Mouse (Mus musculus): Measurements from ENCODE around the gene Hdhd3. TPM values are rescaled to one million over a fixed set of nuclear protein-coding genes. Genes with fewer than 3 reads are reported as not detected.
"Not testable (repeated sequence)": the region's sequence is repeated elsewhere in the genome, so short reads cannot be mapped to it uniquely, and the experiment has no call there.

Hdhd3 gene
- polyA plus RNA-seq, 1 experiment, result 14.1 TPM

DNA sequence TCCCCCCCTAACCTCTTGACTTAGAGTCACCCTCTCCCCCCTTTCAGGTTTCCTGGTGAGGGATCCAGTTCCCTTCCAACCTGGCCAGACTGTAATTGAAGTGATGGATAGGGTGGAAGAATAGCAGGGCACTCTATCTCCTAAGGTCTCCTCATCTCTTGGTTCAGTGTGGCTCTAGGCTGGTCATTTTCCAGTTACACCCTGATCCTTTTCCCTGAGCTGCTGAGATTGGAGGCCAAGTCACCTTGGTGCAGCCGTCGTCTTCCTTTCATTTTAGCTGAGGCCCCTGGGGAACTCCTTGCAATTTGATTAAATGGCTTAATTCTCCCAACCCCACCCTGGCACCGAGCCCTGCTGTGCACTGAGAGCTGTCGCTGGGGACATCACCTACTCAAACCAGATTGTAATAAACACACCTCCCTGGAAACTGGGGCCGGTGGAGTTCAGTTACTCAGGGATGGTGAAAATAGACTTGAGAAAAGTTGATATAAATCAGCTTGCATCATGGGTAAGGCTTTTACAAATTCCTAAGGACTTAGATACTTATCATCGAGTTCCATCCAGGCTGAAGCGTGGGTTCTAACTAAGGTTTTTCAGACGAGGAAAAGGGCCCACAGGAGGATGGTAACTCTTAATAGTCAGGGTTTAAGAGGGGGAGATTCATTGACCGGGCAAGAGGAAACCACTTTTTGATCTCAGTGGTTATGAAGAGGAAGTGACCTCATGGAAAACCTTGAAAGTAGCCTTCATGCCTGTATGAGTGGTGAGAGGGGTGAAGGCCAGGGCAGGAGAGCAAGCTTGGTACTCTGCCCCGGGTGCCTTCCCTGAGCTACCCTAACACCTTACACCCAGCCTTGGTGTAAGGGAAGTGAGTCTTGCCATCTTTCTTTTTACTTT lies 22.3 kb downstream of the Hdhd3 start:
- H3K4me1 ChIP-seq (ENCODE audit: control insufficient read depth, insufficient read depth, low read length), result peaks cover 3% of the 10 kb centered on the region
- TF ChIP-seq POLR2A (IDR thresholded peaks at IDR 0.05; ENCODE audit: borderline replicate concordance, extremely low read depth, low read depth, low read length), result no peak
- TF ChIP-seq CTCF (IDR thresholded peaks at IDR 0.05; ENCODE audit: insufficient read depth, low read length), result no peak
- 19% methylated on average over 10 of the region's 10 CpGs for WGBS
- DNase-seq, result no peak
- H3K4me3 ChIP-seq (replicated peaks; ENCODE audit: extremely low read depth, low read depth, low read length), result no peak overlapping the region

DNA sequence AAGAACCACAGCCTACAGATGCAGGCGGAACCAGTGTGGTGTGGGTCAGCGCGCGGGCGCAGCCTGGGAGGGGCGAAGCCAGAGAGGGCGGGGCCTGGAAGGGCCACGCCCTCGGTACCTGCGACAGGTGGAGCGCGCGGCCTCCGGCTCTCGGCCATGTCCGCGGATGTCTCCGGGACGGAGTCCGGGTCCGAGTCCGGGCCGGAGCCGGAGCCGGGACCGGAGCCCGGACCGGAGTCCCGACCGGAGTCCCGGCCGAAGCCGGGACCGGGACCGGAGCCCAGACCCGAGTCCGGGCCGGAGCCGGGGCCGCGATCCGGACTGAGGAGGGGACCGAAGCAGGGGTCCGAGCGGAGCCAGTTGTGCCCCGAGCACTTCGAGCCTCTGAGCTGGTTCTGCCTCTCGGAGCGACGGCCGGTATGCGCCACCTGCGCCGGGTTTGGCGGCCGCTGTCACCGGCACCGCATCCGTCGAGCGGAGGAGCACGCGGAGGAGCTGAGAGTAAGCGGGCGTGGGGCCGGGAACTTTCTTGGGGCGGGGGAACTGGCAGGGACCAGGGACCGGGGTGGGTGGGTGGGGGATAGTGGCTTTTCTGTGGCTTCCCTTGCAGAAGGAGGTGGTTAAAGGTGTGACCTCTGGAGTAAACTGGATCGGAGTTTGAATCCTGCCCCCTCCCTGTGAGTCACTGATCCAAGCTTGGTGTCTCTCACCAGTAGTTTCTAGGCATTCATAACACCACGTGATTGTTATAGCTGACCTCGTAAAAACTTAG lies 23.1 kb downstream of the Hdhd3 start, which contains the start of gene Bspry:
TSS of gene Bspry (plus strand) at position 117 of the 772 bp plus-strand sequence.
- H3K4me1 ChIP-seq (ENCODE audit: control insufficient read depth, insufficient read depth, low read length), result peaks cover 7% of the 10 kb centered on the region

DNA sequence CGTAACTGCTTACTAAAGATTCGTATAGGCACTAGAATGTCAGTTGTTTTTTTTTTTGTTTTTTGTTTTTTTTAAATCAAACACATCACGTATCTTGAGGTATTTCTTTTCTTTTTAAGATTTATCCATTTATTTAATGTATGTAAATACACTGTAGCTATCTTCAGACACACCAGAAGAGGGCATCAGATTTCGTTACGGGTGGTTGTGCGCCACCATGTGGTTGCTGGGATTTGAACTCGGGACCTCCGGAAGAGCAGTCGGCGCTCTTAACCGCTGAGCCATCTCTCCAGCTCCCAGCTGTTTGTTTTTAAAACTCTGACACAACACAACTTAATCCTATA lies 23.7 kb downstream of the Hdhd3 start:
- not testable (repeated sequence) for DNase-seq; H3K4me1 ChIP-seq (ENCODE audit: control insufficient read depth, insufficient read depth, low read length)
- TF ChIP-seq CTCF (IDR thresholded peaks at IDR 0.05; ENCODE audit: insufficient read depth, low read length), result 0 out of 2 replicates have a peak, but pooled peaks have one; percentile 30
- WGBS, result 10% methylated on average over 11 of the region's 11 CpGs
- H3K4me3 ChIP-seq (replicated peaks; ENCODE audit: extremely low read depth, low read depth, low read length), result peak overlapping the region; percentile 62

More for the DNA sequence above, 23.1 kb downstream of the Hdhd3 start, which contains the start of gene Bspry:
- DNase-seq, result peak; percentile 68
- WGBS, result 2% methylated on average over 71 of the region's 71 CpGs
- no peak for TF ChIP-seq CTCF (IDR thresholded peaks at IDR 0.05; ENCODE audit: insufficient read depth, low read length)
- no peak for TF ChIP-seq POLR2A (IDR thresholded peaks at IDR 0.05; ENCODE audit: borderline replicate concordance, extremely low read depth, low read depth, low read length)
- peak within 1 kb of the TSS; percentile 62 for H3K4me3 ChIP-seq (replicated peaks; ENCODE audit: extremely low read depth, low read depth, low read length)

DNA sequence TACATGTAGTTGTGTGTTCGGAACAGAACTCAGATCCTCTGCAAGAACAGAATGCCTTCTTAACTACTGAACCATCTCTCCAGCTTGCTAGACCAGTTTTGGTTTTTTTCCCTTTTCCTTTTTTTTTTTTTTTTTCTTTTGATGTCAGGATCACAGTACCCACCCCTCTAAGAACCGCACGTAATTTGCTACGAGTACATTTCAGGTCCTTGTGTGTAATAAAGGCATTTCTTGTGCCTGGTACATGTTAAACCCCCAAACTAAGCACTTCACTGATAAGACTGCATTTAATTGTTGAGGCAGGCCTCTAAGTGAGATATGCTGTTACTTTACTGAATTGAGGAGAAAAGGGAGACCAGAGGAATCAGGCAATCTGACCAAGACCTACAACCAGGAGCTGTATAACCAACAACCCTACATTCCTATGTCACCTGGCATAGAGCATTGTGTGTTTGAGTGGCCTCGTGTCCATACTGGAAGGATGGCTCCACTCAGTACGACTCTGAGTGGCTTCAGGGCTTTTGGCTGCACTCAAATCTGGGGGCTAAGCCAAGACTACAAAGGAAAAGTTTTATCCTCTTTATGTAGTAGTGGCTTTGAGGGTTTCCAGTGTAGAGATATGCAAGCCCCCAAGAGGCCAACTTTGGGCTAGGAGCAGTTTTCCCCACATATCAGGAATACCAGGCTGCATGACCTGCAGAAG lies 25.6 kb downstream of the Hdhd3 start:
- TF ChIP-seq CTCF (IDR thresholded peaks at IDR 0.05; ENCODE audit: insufficient read depth, low read length), result no peak
- no peak for TF ChIP-seq POLR2A (IDR thresholded peaks at IDR 0.05; ENCODE audit: borderline replicate concordance, extremely low read depth, low read depth, low read length)
- Histone ChIP-seq H3K4me1 (ENCODE audit: control insufficient read depth, insufficient read depth, low read length) (peaks cover 7% of the 10 kb centered on the region), H3K4me3 (replicated peaks; ENCODE audit: extremely low read depth, low read depth, low read length) (no peak overlapping the region)
- no peak for DNase-seq
- 59% methylated on average over 6 of the region's 6 CpGs for WGBS

DNA sequence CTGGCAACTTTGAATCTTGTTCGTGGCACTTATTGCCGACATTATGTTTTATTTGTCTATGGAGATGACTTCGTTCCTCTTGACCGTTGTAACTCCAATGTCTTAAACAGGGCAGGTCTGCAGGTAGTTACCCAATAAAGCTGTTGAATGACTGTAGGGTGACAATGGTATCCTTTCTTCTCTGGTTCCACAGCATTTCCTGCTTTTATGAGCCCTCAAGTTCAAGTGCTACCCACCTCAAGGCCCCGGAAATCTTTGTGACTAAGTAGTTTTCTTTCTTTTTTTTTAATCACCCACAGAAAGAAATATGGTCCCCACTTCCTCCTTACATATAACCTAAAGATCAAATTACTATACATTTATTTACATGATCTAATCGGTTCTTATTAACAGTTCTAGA lies 27.5 kb downstream of the Hdhd3 start:
- Histone ChIP-seq H3K4me3 (replicated peaks; ENCODE audit: extremely low read depth, low read depth, low read length) (no peak overlapping the region), H3K4me1 (ENCODE audit: control insufficient read depth, insufficient read depth, low read length) (peaks cover 7% of the 10 kb centered on the region)
- 62% methylated on average over 6 of the region's 6 CpGs for WGBS
- TF ChIP-seq CTCF (IDR thresholded peaks at IDR 0.05; ENCODE audit: insufficient read depth, low read length) (no peak), POLR2A (IDR thresholded peaks at IDR 0.05; ENCODE audit: borderline replicate concordance, extremely low read depth, low read depth, low read length) (no peak)
- no peak for DNase-seq

DNA sequence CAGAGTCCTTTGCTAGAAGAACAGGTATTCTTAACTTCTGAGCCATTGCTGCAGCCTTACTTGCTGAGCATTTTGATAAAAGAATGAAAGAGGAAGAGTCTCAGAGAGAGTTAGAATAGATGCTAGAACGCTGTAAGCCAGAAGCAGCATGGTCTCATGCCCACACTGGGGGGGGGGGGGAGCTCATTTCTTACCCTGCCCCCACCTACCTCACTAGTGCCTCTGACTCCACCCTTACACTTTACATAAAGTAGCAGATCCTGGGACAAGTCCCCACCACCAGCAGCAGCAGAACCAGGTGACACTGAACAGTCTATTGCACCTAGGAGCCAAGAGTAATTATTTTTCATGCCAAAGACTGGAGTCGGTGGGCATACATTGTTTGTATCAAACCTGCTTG lies 28.1 kb downstream of the Hdhd3 start:
- 36% methylated on average over 2 of the region's 2 CpGs for WGBS
- Histone ChIP-seq H3K4me1 (ENCODE audit: control insufficient read depth, insufficient read depth, low read length) (peaks cover 7% of the 10 kb centered on the region), H3K4me3 (replicated peaks; ENCODE audit: extremely low read depth, low read depth, low read length) (no peak overlapping the region)
- no peak for DNase-seq
- TF ChIP-seq POLR2A (IDR thresholded peaks at IDR 0.05; ENCODE audit: borderline replicate concordance, extremely low read depth, low read depth, low read length) (no peak), CTCF (IDR thresholded peaks at IDR 0.05; ENCODE audit: insufficient read depth, low read length) (no peak)

DNA sequence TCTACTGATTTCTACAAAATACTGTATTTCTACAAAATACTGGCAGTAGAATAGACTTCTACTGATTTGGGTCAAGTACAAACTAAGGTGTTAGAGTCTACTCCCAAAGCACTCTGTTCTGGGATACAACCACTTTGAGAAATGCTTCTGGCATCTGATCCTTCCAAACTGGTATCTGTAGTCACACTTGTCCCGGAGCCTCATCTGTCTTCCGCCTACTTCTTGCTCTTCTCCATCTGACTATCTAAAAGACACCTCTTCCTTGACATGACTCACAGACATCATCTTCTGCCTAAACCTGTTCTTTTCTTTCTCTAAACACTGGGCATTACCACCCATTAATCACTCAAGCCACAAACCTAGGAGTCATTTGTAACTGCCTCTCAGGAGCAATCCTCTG lies 31.2 kb downstream of the Hdhd3 start:
- TF ChIP-seq POLR2A (IDR thresholded peaks at IDR 0.05; ENCODE audit: borderline replicate concordance, extremely low read depth, low read depth, low read length) (no peak), CTCF (IDR thresholded peaks at IDR 0.05; ENCODE audit: insufficient read depth, low read length) (no peak)
- 90% methylated on average over 2 of the region's 2 CpGs for WGBS
- H3K4me1 ChIP-seq (ENCODE audit: control insufficient read depth, insufficient read depth, low read length), result peaks cover 3% of the 10 kb centered on the region; the same call in 1 of the 2 replicates

DNA sequence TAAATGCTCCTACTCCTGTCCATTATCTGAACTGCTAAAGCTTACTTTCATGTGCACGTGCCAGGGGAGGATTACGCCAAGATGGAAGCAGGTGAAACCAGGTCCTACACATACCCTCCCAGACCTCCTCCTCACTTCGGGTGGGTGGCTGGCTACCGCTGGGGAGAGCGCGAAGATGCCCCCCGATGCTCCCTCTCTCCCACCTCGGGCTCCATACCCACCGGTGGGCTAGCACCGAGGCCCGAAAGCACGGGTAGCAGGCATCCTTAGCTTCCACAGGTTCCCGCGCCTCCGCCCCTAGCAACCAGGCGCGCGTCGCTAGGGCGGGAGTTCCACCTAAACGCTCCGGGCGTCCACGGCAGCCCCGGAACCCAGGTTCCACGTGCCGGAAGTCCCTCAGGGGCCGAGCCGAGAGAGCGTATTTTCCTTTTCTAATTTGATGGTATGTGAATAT lies 32.6 kb downstream of the Hdhd3 start, which contains the start of gene Wdr31:
TSS of gene Wdr31 (minus strand) at position 299 of the 454 bp plus-strand sequence.
- H3K4me1 ChIP-seq (ENCODE audit: control insufficient read depth, insufficient read depth, low read length), result peaks cover under 1% of the 10 kb centered on the region; the same call in 1 of the 2 replicates
- peak; percentile 83 for DNase-seq
- WGBS, result under 1% methylated on average over 30 of the region's 30 CpGs
- peak within 1 kb of the TSS; percentile 48 for H3K4me3 ChIP-seq (replicated peaks; ENCODE audit: extremely low read depth, low read depth, low read length)
- 0 out of 2 replicates have a peak, but pooled peaks have one; percentile 19 for TF ChIP-seq POLR2A (IDR thresholded peaks at IDR 0.05; ENCODE audit: borderline replicate concordance, extremely low read depth, low read depth, low read length)
- no peak for TF ChIP-seq CTCF (IDR thresholded peaks at IDR 0.05; ENCODE audit: insufficient read depth, low read length)

More for the DNA sequence above, 31.2 kb downstream of the Hdhd3 start:
- H3K4me3 ChIP-seq (replicated peaks; ENCODE audit: extremely low read depth, low read depth, low read length), result no peak overlapping the region
- no peak for DNase-seq

DNA sequence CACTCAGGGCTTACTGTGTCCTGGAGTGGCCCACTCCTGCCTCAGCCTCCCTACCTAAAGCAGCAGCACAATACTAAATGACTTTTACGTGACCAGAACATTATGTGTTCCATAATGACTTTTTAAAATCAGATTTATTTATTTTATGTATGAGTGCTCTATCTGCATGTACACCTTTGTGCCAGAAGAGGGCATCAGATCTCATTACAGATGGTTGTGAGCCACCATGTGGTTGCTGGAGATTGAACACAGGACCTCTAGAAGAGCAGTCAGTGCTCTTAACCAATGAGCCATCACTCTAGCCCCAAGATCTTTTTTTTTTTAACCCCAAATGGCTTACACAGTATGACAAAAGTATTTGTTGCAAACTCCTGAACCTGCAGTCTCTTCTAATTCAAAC lies 35.1 kb downstream of the Hdhd3 start:
- WGBS, result 97% methylated on average over 1 of the region's 1 CpGs
- no peak for TF ChIP-seq CTCF (IDR thresholded peaks at IDR 0.05; ENCODE audit: insufficient read depth, low read length)
- no peak for TF ChIP-seq POLR2A (IDR thresholded peaks at IDR 0.05; ENCODE audit: borderline replicate concordance, extremely low read depth, low read depth, low read length)
- Histone ChIP-seq H3K4me3 (replicated peaks; ENCODE audit: extremely low read depth, low read depth, low read length) (no peak overlapping the region), H3K4me1 (ENCODE audit: control insufficient read depth, insufficient read depth, low read length) (no peaks in the 10 kb centered on the region)
- DNase-seq, result no peak
